ENCODE assay signal across 12 mouse cellular contexts in the genomic region with DNA sequence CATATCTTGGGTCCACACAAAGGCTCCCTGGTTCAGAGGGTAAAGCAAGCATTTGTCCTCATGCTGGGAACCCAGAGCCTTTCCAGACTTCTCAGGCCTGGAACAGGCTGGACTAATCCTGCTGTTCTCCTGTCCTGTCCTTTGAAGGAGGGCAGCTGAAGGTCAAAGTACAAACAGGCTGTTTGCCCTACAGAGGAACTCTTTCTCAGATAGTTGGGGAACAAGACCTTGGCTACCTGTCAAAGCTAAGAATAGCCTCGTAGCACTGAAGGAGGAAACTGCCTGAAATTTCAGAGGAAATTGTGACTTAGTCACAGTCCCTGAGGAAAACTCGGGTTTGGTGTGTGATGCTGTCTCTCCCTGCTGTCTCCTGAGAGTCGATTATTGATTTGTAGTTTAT.
A peak's percentile ranks its signal among the peaks of the same experiment; 100 is the strongest.
DNase-seq lines count a peak whose midpoint lies in the region; ATAC-seq and TF ChIP-seq lines count a peak whose summit lies in the region.
"Had no signal": no experiment of that assay in that cellular context is flagged by ENCODE, and none has a peak within 500 bp of the region (broad histone marks: within the 10 kb centered on the region; RNA-seq: fewer than 3 reads in every experiment).

No protein-coding gene starts in this region.

- 48% methylated on average over 3 of the region's 3 CpGs for WGBS in kidney, embryonic 15.5 days
- WGBS in heart, postnatal 0 days, result 32% methylated on average over 3 of the region's 3 CpGs

- H3K4me2 ChIP-seq in kidney, embryonic 15.5 days, result no peak overlapping the region
- H3K4me2 ChIP-seq in heart, postnatal 0 days (ENCODE audit: low read depth, low read length), result no peak overlapping the region
- H3K4me2 ChIP-seq: limb, embryonic 13.5 days; lung, embryonic 15.5 days had no signal

- no peak for ATAC-seq in kidney, embryonic 15.5 days (replicated peaks; ENCODE audit: low FRiP score)
- ATAC-seq in heart, postnatal 0 days (ENCODE audit: insufficient read depth, low read depth), result peak; percentile 73; the same call in 1 of the 2 replicates

- TF ChIP-seq CTCF in heart, postnatal 0 days (IDR thresholded peaks at IDR 0.05; ENCODE audit: low read depth), result no peak

- H3K27me3 ChIP-seq in kidney, embryonic 15.5 days, result no peaks in the 10 kb centered on the region
- no peaks in the 10 kb centered on the region for H3K27me3 ChIP-seq in heart, postnatal 0 days (ENCODE audit: control insufficient read depth, insufficient read depth, low read length)
- H3K27me3 ChIP-seq: lung, embryonic 15.5 days had no signal

- TF ChIP-seq EP300 in heart, postnatal 0 days (IDR thresholded peaks at IDR 0.05; ENCODE audit: low read depth), result no peak

- H3K27ac ChIP-seq in kidney, embryonic 15.5 days, result no peak overlapping the region
- peak overlapping the region; percentile 49 for H3K27ac ChIP-seq in heart, postnatal 0 days (ENCODE audit: low read depth)
- H3K27ac ChIP-seq: limb, embryonic 13.5 days; lung, embryonic 15.5 days; midbrain, embryonic 10.5 days had no signal

- peak; percentile 19 for DNase-seq in kidney, adult 18-20 months
- DNase-seq in adipocyte (ENCODE audit: low spot score), result peak; percentile 10
- DNase-seq in heart, postnatal 0 days (ENCODE audit: low spot score), result peak; percentile 32
- peak; percentile 2 for DNase-seq in skeletal muscle tissue, adult 2 months (ENCODE audit: low read depth, low spot score)
- DNase-seq in urinary bladder, postnatal 10 days (ENCODE audit: low spot score), result no peak
- DNase-seq in left cerebral cortex, adult 9 months (ENCODE audit: low spot score in 2 of 2), result no peak
- DNase-seq: layer of hippocampus, postnatal 36 days; thymus, postnatal 36 days had no signal

- 0 out of 2 replicates have a peak, but pooled peaks cover 2% of the 10 kb centered on the region for H3K9me3 ChIP-seq in kidney, embryonic 15.5 days (replicated peaks)
- H3K9me3 ChIP-seq in heart, postnatal 0 days (replicated peaks; ENCODE audit: control insufficient read depth, low read length), result no peaks in the 10 kb centered on the region
- H3K9me3 ChIP-seq: limb, embryonic 13.5 days; lung, embryonic 15.5 days; midbrain, embryonic 10.5 days had no signal

- no peaks in the 10 kb centered on the region for H3K4me1 ChIP-seq in kidney, embryonic 15.5 days
- peaks cover 13% of the 10 kb centered on the region; the same call in 1 of the 2 replicates for H3K4me1 ChIP-seq in heart, postnatal 0 days (ENCODE audit: control insufficient read depth, insufficient read depth)
- H3K4me1 ChIP-seq: lung, embryonic 15.5 days had no signal

- H3K4me3 ChIP-seq in kidney, embryonic 15.5 days (replicated peaks), result no peak overlapping the region
- no peak overlapping the region for H3K4me3 ChIP-seq in heart, postnatal 0 days (ENCODE audit: low read depth, low read length)
- H3K4me3 ChIP-seq: limb, embryonic 13.5 days; lung, embryonic 15.5 days; midbrain, embryonic 10.5 days had no signal

- H3K36me3 ChIP-seq in kidney, embryonic 15.5 days, result no peaks in the 10 kb centered on the region
- H3K36me3 ChIP-seq in heart, postnatal 0 days (replicated peaks; ENCODE audit: control insufficient read depth, insufficient read depth, low read length), result no peaks in the 10 kb centered on the region
- H3K36me3 ChIP-seq: limb, embryonic 13.5 days; lung, embryonic 15.5 days; midbrain, embryonic 10.5 days had no signal

- no peak overlapping the region for H3K9ac ChIP-seq in kidney, embryonic 15.5 days
- no peak overlapping the region for H3K9ac ChIP-seq in heart, postnatal 0 days (replicated peaks; ENCODE audit: low read depth, low read length)
- H3K9ac ChIP-seq: limb, embryonic 13.5 days; lung, embryonic 15.5 days had no signal

Comparison
In these comparisons a context has a peak if more than half of its experiments do, and no peak if none do; other contexts are left out.
1. DNase-seq: peak in kidney, adult 18-20 months (single experiment), adipocyte (single experiment), heart, postnatal 0 days (single experiment) and skeletal muscle tissue, adult 2 months (single experiment); none in urinary bladder, postnatal 10 days (single experiment) and left cerebral cortex, adult 9 months (0 of 2).